Mouse (Mus musculus): ENCODE measurements at regions not wholly inside any gene's neighbourhood (a gene's known extent, or its start where the extent isn't known, plus 50 kb on each side); places are given as distances from the start of the nearest gene placed in this dataset.

GRCm38 (mm10) chr3:52501614-52502013 lies 233.5 kb downstream of the Foxo1 start:
- Histone ChIP-seq H3K9ac (ENCODE audit: low read length) (no peak overlapping the region), H3K9me3 (replicated peaks; ENCODE audit: control insufficient read depth, low read length) (no peaks in the 10 kb centered on the region), H3K4me3 (ENCODE audit: low read length) (no peak overlapping the region), H3K27ac (ENCODE audit: low read length) (no peak overlapping the region), H3K4me1 (ENCODE audit: control insufficient read depth, insufficient read depth, low read length) (no peaks in the 10 kb centered on the region), H3K4me2 (ENCODE audit: low read depth, low read length) (no peak overlapping the region), H3K36me3 (ENCODE audit: control insufficient read depth, insufficient read depth) (no peaks in the 10 kb centered on the region), H3K27me3 (ENCODE audit: control insufficient read depth, insufficient read depth, low read length) (no peaks in the 10 kb centered on the region)
- WGBS, result 80% methylated on average over 8 of the region's 8 CpGs
- ATAC-seq (replicated peaks; ENCODE audit: extremely low read depth, insufficient read depth, low FRiP score), result no peak

GRCm38 (mm10) chr3:52500026-52500425 lies 231.9 kb downstream of the Foxo1 start:
- Histone ChIP-seq H3K4me2 (ENCODE audit: low read depth, low read length) (no peak overlapping the region), H3K4me1 (ENCODE audit: control insufficient read depth, insufficient read depth, low read length) (no peaks in the 10 kb centered on the region), H3K36me3 (ENCODE audit: control insufficient read depth, insufficient read depth) (no peaks in the 10 kb centered on the region), H3K27me3 (ENCODE audit: control insufficient read depth, insufficient read depth, low read length) (no peaks in the 10 kb centered on the region), H3K27ac (ENCODE audit: low read length) (no peak overlapping the region), H3K9ac (ENCODE audit: low read length) (no peak overlapping the region), H3K4me3 (ENCODE audit: low read length) (no peak overlapping the region), H3K9me3 (replicated peaks; ENCODE audit: control insufficient read depth, low read length) (no peaks in the 10 kb centered on the region)
- no peak for ATAC-seq (replicated peaks; ENCODE audit: extremely low read depth, insufficient read depth, low FRiP score)
- WGBS, result 77% methylated on average over 6 of the region's 6 CpGs

DNA sequence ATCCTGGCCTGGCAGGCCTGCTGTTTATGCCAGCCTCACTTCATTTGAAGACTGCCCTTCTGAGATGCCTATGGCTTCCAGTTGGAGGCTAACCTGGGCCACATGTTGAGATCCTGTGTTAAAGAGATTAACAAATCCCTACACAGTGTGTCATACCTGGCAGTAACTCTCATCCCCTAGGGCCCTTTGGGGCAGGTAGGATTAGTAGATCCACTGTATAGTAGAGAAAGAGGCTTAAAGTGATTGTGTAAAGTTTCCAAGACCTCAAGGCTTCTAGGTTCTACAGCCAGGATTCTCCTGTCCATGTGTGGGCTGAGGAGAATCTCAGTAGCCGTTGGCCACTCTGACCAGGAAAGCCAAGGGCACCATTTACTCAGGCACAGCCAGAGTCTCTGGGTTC lies 231.4 kb downstream of the Foxo1 start:
- no peaks in the 10 kb centered on the region for H3K9me3 ChIP-seq (replicated peaks; ENCODE audit: control insufficient read depth, low read length)
- no peaks in the 10 kb centered on the region for H3K27me3 ChIP-seq (ENCODE audit: control insufficient read depth, insufficient read depth, low read length)
- no peak overlapping the region for H3K27ac ChIP-seq (ENCODE audit: low read length)
- ATAC-seq (replicated peaks; ENCODE audit: extremely low read depth, insufficient read depth, low FRiP score), result no peak
- H3K9ac ChIP-seq (ENCODE audit: low read length), result no peak overlapping the region
- H3K36me3 ChIP-seq (ENCODE audit: control insufficient read depth, insufficient read depth), result no peaks in the 10 kb centered on the region
- H3K4me1 ChIP-seq (ENCODE audit: control insufficient read depth, insufficient read depth, low read length), result no peaks in the 10 kb centered on the region
- H3K4me3 ChIP-seq (ENCODE audit: low read length), result no peak overlapping the region
- no peak overlapping the region for H3K4me2 ChIP-seq (ENCODE audit: low read depth, low read length)
- WGBS, result 87% methylated on average over 1 of the region's 1 CpGs

DNA sequence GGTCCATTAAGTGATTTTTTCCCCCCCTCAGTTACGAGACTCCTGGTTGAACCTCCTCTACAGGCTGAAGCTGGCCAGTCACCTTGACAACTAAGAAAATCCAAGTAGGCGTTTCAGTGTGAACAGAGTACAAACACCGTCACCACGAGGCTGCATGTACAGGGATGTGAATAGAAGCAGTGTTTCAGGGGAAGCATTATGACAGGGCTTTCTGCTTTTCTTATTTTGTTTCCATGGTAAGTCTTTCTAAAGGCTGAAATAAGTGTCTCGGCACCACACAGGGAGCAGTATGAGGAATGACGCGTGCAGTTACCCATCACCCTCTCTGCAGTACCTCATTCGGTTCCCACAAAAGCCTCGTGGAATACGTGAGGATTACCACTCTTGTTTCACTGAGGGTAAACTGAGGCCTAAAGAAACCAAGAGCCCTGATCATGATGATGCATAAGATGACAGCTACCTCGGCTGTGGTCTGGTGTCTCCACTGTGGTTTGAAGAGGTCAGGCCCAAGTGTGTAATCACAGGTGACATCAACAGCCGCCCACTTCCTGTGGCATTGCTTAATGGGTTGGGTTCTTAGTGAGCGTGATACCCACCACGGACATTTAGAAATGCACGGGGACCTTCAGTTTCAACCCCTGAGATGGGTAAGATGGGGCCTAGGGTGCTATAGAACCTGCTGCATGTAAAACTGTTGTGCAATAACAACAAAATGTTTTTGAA lies 230.5 kb downstream of the Foxo1 start:
- WGBS, result 86% methylated on average over 15 of the region's 15 CpGs
- Histone ChIP-seq H3K36me3 (ENCODE audit: control insufficient read depth, insufficient read depth) (no peaks in the 10 kb centered on the region), H3K4me2 (ENCODE audit: low read depth, low read length) (no peak overlapping the region), H3K4me1 (ENCODE audit: control insufficient read depth, insufficient read depth, low read length) (no peaks in the 10 kb centered on the region), H3K4me3 (ENCODE audit: low read length) (no peak overlapping the region), H3K27ac (ENCODE audit: low read length) (no peak overlapping the region), H3K9ac (ENCODE audit: low read length) (no peak overlapping the region), H3K9me3 (replicated peaks; ENCODE audit: control insufficient read depth, low read length) (no peaks in the 10 kb centered on the region), H3K27me3 (ENCODE audit: control insufficient read depth, insufficient read depth, low read length) (no peaks in the 10 kb centered on the region)
- no peak for ATAC-seq (replicated peaks; ENCODE audit: extremely low read depth, insufficient read depth, low FRiP score)

- H3K4me3 ChIP-seq (ENCODE audit: low read length), result no peak overlapping the region
- H3K27ac ChIP-seq (ENCODE audit: low read length), result no peak overlapping the region
- no peaks in the 10 kb centered on the region for H3K9me3 ChIP-seq (replicated peaks; ENCODE audit: control insufficient read depth, low read length)
- H3K4me1 ChIP-seq (ENCODE audit: control insufficient read depth, insufficient read depth, low read length), result no peaks in the 10 kb centered on the region
- no peak for ATAC-seq (replicated peaks; ENCODE audit: extremely low read depth, insufficient read depth, low FRiP score)
- H3K9ac ChIP-seq (ENCODE audit: low read length), result no peak overlapping the region
- no peaks in the 10 kb centered on the region for H3K36me3 ChIP-seq (ENCODE audit: control insufficient read depth, insufficient read depth)
- H3K27me3 ChIP-seq (ENCODE audit: control insufficient read depth, insufficient read depth, low read length), result no peaks in the 10 kb centered on the region
- H3K4me2 ChIP-seq (ENCODE audit: low read depth, low read length), result no peak overlapping the region
- whole genome bisulfite sequencing, result 71% methylated on average over 4 of the region's 4 CpGs
These were observed 228.8 kb downstream of the Foxo1 start for GRCm38 (mm10) chr3:52496965-52497364.

DNA sequence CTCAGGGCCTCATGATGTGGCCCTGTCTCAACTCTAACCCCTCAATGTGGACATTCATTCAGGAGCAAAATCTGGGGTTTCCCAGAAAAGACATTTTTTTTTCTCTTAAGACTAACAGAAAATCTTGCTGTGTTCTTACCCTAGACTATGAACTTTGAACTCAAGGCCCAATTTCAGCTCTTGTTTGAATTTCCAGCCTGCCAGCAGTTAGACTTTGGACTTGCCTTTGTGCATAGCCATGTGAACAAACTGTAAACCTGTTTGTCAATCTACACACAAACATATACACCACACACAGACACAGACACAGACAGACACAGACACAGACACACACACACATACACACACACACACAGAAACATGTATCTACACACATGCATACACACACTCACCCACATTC lies 227.3 kb downstream of the Foxo1 start:
- no peak overlapping the region for H3K9ac ChIP-seq (ENCODE audit: low read length)
- ATAC-seq (replicated peaks; ENCODE audit: extremely low read depth, insufficient read depth, low FRiP score), result no peak
- no peak overlapping the region for H3K4me3 ChIP-seq (ENCODE audit: low read length)
- H3K36me3 ChIP-seq (ENCODE audit: control insufficient read depth, insufficient read depth), result no peaks in the 10 kb centered on the region
- no peak overlapping the region for H3K27ac ChIP-seq (ENCODE audit: low read length)
- no peak overlapping the region for H3K4me2 ChIP-seq (ENCODE audit: low read depth, low read length)
- H3K27me3 ChIP-seq (ENCODE audit: control insufficient read depth, insufficient read depth, low read length), result no peaks in the 10 kb centered on the region
- no peaks in the 10 kb centered on the region for H3K4me1 ChIP-seq (ENCODE audit: control insufficient read depth, insufficient read depth, low read length)
- H3K9me3 ChIP-seq (replicated peaks; ENCODE audit: control insufficient read depth, low read length), result no peaks in the 10 kb centered on the region

DNA sequence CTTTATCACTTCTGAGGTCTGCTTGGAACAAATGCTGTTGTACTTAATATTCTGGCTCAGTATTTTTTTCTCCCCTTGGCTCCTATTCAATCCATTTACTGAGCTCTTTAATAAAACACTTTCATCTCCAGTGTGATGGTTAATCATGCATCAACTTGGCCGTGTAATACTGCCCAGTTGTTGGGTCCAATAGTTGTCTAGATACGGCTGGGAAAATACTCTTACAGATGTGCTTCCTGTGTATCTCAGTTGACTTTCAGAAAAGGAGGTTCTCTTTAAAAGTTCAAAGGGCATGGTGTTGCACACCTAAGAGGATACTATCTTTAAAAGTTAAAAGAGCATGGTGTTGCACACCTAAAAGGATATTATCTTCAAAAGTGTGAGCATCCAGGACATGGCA lies 226.8 kb downstream of the Foxo1 start:
- H3K27me3 ChIP-seq (ENCODE audit: control insufficient read depth, insufficient read depth, low read length), result no peaks in the 10 kb centered on the region
- no peak overlapping the region for H3K4me3 ChIP-seq (ENCODE audit: low read length)
- H3K27ac ChIP-seq (ENCODE audit: low read length), result no peak overlapping the region
- H3K9me3 ChIP-seq (replicated peaks; ENCODE audit: control insufficient read depth, low read length), result no peaks in the 10 kb centered on the region
- no peaks in the 10 kb centered on the region for H3K36me3 ChIP-seq (ENCODE audit: control insufficient read depth, insufficient read depth)
- no peak for ATAC-seq (replicated peaks; ENCODE audit: extremely low read depth, insufficient read depth, low FRiP score)
- H3K9ac ChIP-seq (ENCODE audit: low read length), result no peak overlapping the region
- no peaks in the 10 kb centered on the region for H3K4me1 ChIP-seq (ENCODE audit: control insufficient read depth, insufficient read depth, low read length)
- whole genome bisulfite sequencing, result 66% methylated on average over 2 of the region's 2 CpGs
- H3K4me2 ChIP-seq (ENCODE audit: low read depth, low read length), result no peak overlapping the region

GRCm38 (mm10) chr3:52479186-52479585 lies 211.1 kb downstream of the Foxo1 start:
- H3K36me3 ChIP-seq (ENCODE audit: control insufficient read depth, insufficient read depth), result no peaks in the 10 kb centered on the region
- no peak overlapping the region for H3K4me2 ChIP-seq (ENCODE audit: low read depth, low read length)
- H3K9ac ChIP-seq (ENCODE audit: low read length), result no peak overlapping the region
- H3K27ac ChIP-seq (ENCODE audit: low read length), result no peak overlapping the region
- no peaks in the 10 kb centered on the region for H3K9me3 ChIP-seq (replicated peaks; ENCODE audit: control insufficient read depth, low read length)
- H3K27me3 ChIP-seq (ENCODE audit: control insufficient read depth, insufficient read depth, low read length), result no peaks in the 10 kb centered on the region
- 81% methylated on average over 5 of the region's 5 CpGs for WGBS
- no peak overlapping the region for H3K4me3 ChIP-seq (ENCODE audit: low read length)
- no peak for ATAC-seq (replicated peaks; ENCODE audit: extremely low read depth, insufficient read depth, low FRiP score)
- no peaks in the 10 kb centered on the region for H3K4me1 ChIP-seq (ENCODE audit: control insufficient read depth, insufficient read depth, low read length)

GRCm38 (mm10) chr3:52469900-52470299 lies 201.8 kb downstream of the Foxo1 start:
- no peaks in the 10 kb centered on the region for H3K27me3 ChIP-seq (ENCODE audit: control insufficient read depth, insufficient read depth, low read length)
- no peaks in the 10 kb centered on the region for H3K4me1 ChIP-seq (ENCODE audit: control insufficient read depth, insufficient read depth, low read length)
- H3K4me2 ChIP-seq (ENCODE audit: low read depth, low read length), result no peak overlapping the region
- no peak for ATAC-seq (replicated peaks; ENCODE audit: extremely low read depth, insufficient read depth, low FRiP score)
- no peak overlapping the region for H3K9ac ChIP-seq (ENCODE audit: low read length)
- no peak overlapping the region for H3K27ac ChIP-seq (ENCODE audit: low read length)
- WGBS, result 80% methylated on average over 4 of the region's 4 CpGs
- no peaks in the 10 kb centered on the region; the same call in 1 of the 2 replicates for H3K36me3 ChIP-seq (ENCODE audit: control insufficient read depth, insufficient read depth)
- peaks cover 13% of the 10 kb centered on the region for H3K9me3 ChIP-seq (replicated peaks; ENCODE audit: control insufficient read depth, low read length)
- H3K4me3 ChIP-seq (ENCODE audit: low read length), result no peak overlapping the region

All from heart, embryonic 16.5 days (tissue).